Mouse (Mus musculus): ENCODE data around the gene Fgd4. TPM values are rescaled to one million over a fixed set of nuclear protein-coding genes. Genes with fewer than 3 reads are reported as not detected.
"Not testable (repeated sequence)": the region's sequence is repeated elsewhere in the genome, so short reads cannot be mapped to it uniquely, and the experiment has no call there.

Gene Fgd4
- polyA plus RNA-seq, 1 experiment: 0.11 TPM

GRCm38 (mm10) chr16:16526741-16527105, 73.6 kb downstream of the Fgd4 start:
- Histone ChIP-seq H3K79me2 (ENCODE audit: control insufficient read depth, insufficient read depth) (no peaks in the 10 kb centered on the region), H3K36me3 (ENCODE audit: control insufficient read depth, insufficient read depth) (no peaks in the 10 kb centered on the region), H3ac (ENCODE audit: control insufficient read depth, insufficient read length, low read depth) (no peak overlapping the region), H3K27me3 (ENCODE audit: control insufficient read depth, insufficient read depth, insufficient read length) (no peaks in the 10 kb centered on the region), H3K79me3 (ENCODE audit: low read depth) (no peaks in the 10 kb centered on the region), H3K4me3 (ENCODE audit: insufficient read depth, poor library complexity, severe bottlenecking) (no peak overlapping the region)
- TF ChIP-seq MYOG (IDR thresholded peaks at IDR 0.05; ENCODE audit: control insufficient read depth, extremely low read depth, insufficient read length) (no peak), MAX (IDR thresholded peaks at IDR 0.05) (no peak), CEBPB (IDR thresholded peaks at IDR 0.05; ENCODE audit: low read depth) (no peak), USF1 (IDR thresholded peaks at IDR 0.05; ENCODE audit: low read depth) (no peak), FOSL1 (IDR thresholded peaks at IDR 0.05; ENCODE audit: insufficient read depth, low read length, poor library complexity, severe bottlenecking) (no peak), MYOD1 (IDR thresholded peaks at IDR 0.05; ENCODE audit: control insufficient read depth, insufficient read length, low read depth) (no peak), CTCF (IDR thresholded peaks at IDR 0.05; ENCODE audit: control insufficient read depth, insufficient read depth, insufficient read length) (no peak)

- Histone ChIP-seq H3K27me3 (ENCODE audit: control insufficient read depth, insufficient read depth, insufficient read length) (no peaks in the 10 kb centered on the region), H3K79me3 (ENCODE audit: low read depth) (no peaks in the 10 kb centered on the region), H3ac (ENCODE audit: control insufficient read depth, insufficient read length, low read depth) (no peak overlapping the region), H3K4me3 (ENCODE audit: insufficient read depth, poor library complexity, severe bottlenecking) (no peak overlapping the region), H3K36me3 (ENCODE audit: control insufficient read depth, insufficient read depth) (no peaks in the 10 kb centered on the region), H3K79me2 (ENCODE audit: control insufficient read depth, insufficient read depth) (no peaks in the 10 kb centered on the region)
- TF ChIP-seq FOSL1 (IDR thresholded peaks at IDR 0.05; ENCODE audit: insufficient read depth, low read length, poor library complexity, severe bottlenecking) (no peak), MYOD1 (IDR thresholded peaks at IDR 0.05; ENCODE audit: control insufficient read depth, insufficient read length, low read depth) (no peak)
These were observed 74.1 kb downstream of the Fgd4 start for GRCm38 (mm10) chr16:16526097-16526740.

GRCm38 (mm10) chr16:16525266-16525904, 75.0 kb downstream of the Fgd4 start:
- Histone ChIP-seq H3K79me3 (ENCODE audit: low read depth) (no peaks in the 10 kb centered on the region), H3ac (ENCODE audit: control insufficient read depth, insufficient read length, low read depth) (no peak overlapping the region), H3K36me3 (ENCODE audit: control insufficient read depth, insufficient read depth) (no peaks in the 10 kb centered on the region), H3K79me2 (ENCODE audit: control insufficient read depth, insufficient read depth) (no peaks in the 10 kb centered on the region), H3K27me3 (ENCODE audit: control insufficient read depth, insufficient read depth, insufficient read length) (no peaks in the 10 kb centered on the region), H3K4me3 (ENCODE audit: insufficient read depth, poor library complexity, severe bottlenecking) (no peak overlapping the region)
- TF ChIP-seq CTCF (IDR thresholded peaks at IDR 0.05; ENCODE audit: control insufficient read depth, insufficient read depth, insufficient read length): no peak
- no peak for TF ChIP-seq FOSL1 (IDR thresholded peaks at IDR 0.05; ENCODE audit: insufficient read depth, low read length, poor library complexity, severe bottlenecking)
- no peak for TF ChIP-seq USF1 (IDR thresholded peaks at IDR 0.05; ENCODE audit: low read depth)
- no peak for TF ChIP-seq MYOD1 (IDR thresholded peaks at IDR 0.05; ENCODE audit: control insufficient read depth, insufficient read length, low read depth)
- no peak for TF ChIP-seq MYOG (IDR thresholded peaks at IDR 0.05; ENCODE audit: control insufficient read depth, extremely low read depth, insufficient read length)
- no peak for TF ChIP-seq CEBPB (IDR thresholded peaks at IDR 0.05; ENCODE audit: low read depth)

GRCm38 (mm10) chr16:16523632-16524031, 76.7 kb downstream of the Fgd4 start:
- TF ChIP-seq FOSL1 (IDR thresholded peaks at IDR 0.05; ENCODE audit: insufficient read depth, low read length, poor library complexity, severe bottlenecking) (no peak), MAX (IDR thresholded peaks at IDR 0.05) (no peak), USF1 (IDR thresholded peaks at IDR 0.05; ENCODE audit: low read depth) (no peak), MYOG (IDR thresholded peaks at IDR 0.05; ENCODE audit: control insufficient read depth, extremely low read depth, insufficient read length) (no peak), CEBPB (IDR thresholded peaks at IDR 0.05; ENCODE audit: low read depth) (no peak), MYOD1 (IDR thresholded peaks at IDR 0.05; ENCODE audit: control insufficient read depth, insufficient read length, low read depth) (no peak), CTCF (IDR thresholded peaks at IDR 0.05; ENCODE audit: control insufficient read depth, insufficient read depth, insufficient read length) (no peak)

GRCm38 (mm10) chr16:16522869-16523268, 77.5 kb downstream of the Fgd4 start:
- not testable (repeated sequence) for H3K79me3 ChIP-seq (ENCODE audit: low read depth)

More at GRCm38 (mm10) chr16:16523632-16524031, 76.7 kb downstream of the Fgd4 start:
- H3K36me3 ChIP-seq (ENCODE audit: control insufficient read depth, insufficient read depth): no peaks in the 10 kb centered on the region
- H3K4me3 ChIP-seq (ENCODE audit: insufficient read depth, poor library complexity, severe bottlenecking): no peak overlapping the region
- H3K79me3 ChIP-seq (ENCODE audit: low read depth): no peaks in the 10 kb centered on the region
- no peak overlapping the region for H3ac ChIP-seq (ENCODE audit: control insufficient read depth, insufficient read length, low read depth)
- no peaks in the 10 kb centered on the region for H3K27me3 ChIP-seq (ENCODE audit: control insufficient read depth, insufficient read depth, insufficient read length)
- no peaks in the 10 kb centered on the region for H3K79me2 ChIP-seq (ENCODE audit: control insufficient read depth, insufficient read depth)

GRCm38 (mm10) chr16:16501491-16501890, 98.9 kb downstream of the Fgd4 start:
- no peak overlapping the region for H3ac ChIP-seq (ENCODE audit: control insufficient read depth, insufficient read length, low read depth)
- no peaks in the 10 kb centered on the region for H3K36me3 ChIP-seq (ENCODE audit: control insufficient read depth, insufficient read depth)
- H3K27me3 ChIP-seq (ENCODE audit: control insufficient read depth, insufficient read depth, insufficient read length): no peaks in the 10 kb centered on the region
- no peaks in the 10 kb centered on the region for H3K79me3 ChIP-seq (ENCODE audit: low read depth)
- no peak for TF ChIP-seq FOSL1 (IDR thresholded peaks at IDR 0.05; ENCODE audit: insufficient read depth, low read length, poor library complexity, severe bottlenecking)
- H3K4me3 ChIP-seq (ENCODE audit: insufficient read depth, poor library complexity, severe bottlenecking): no peak overlapping the region
- no peaks in the 10 kb centered on the region for H3K79me2 ChIP-seq (ENCODE audit: control insufficient read depth, insufficient read depth)

More at GRCm38 (mm10) chr16:16522869-16523268, 77.5 kb downstream of the Fgd4 start:
- H3K79me2 ChIP-seq (ENCODE audit: control insufficient read depth, insufficient read depth); H3K4me3 ChIP-seq (ENCODE audit: insufficient read depth, poor library complexity, severe bottlenecking); H3K27me3 ChIP-seq (ENCODE audit: control insufficient read depth, insufficient read depth, insufficient read length); H3ac ChIP-seq (ENCODE audit: control insufficient read depth, insufficient read length, low read depth); H3K36me3 ChIP-seq (ENCODE audit: control insufficient read depth, insufficient read depth): not testable (repeated sequence)

Measured in C2C12 (cell line).